Mouse (Mus musculus): ENCODE measurements around the gene Zbtb20.

Zbtb20 gene

GRCm38 (mm10) chr16:42875852-42875980, at the start of gene Zbtb20:
TSS of gene Zbtb20 (plus strand) at chr16:42875881.
- ATAC-seq (ENCODE audit: insufficient number of reproducible peaks, low FRiP score, low TSS enrichment), result no peak

GRCm38 (mm10) chr16:42835940-42836339, 39.7 kb upstream of the Zbtb20 start:
- no peak for ATAC-seq (ENCODE audit: insufficient number of reproducible peaks, low FRiP score, low TSS enrichment)

DNA sequence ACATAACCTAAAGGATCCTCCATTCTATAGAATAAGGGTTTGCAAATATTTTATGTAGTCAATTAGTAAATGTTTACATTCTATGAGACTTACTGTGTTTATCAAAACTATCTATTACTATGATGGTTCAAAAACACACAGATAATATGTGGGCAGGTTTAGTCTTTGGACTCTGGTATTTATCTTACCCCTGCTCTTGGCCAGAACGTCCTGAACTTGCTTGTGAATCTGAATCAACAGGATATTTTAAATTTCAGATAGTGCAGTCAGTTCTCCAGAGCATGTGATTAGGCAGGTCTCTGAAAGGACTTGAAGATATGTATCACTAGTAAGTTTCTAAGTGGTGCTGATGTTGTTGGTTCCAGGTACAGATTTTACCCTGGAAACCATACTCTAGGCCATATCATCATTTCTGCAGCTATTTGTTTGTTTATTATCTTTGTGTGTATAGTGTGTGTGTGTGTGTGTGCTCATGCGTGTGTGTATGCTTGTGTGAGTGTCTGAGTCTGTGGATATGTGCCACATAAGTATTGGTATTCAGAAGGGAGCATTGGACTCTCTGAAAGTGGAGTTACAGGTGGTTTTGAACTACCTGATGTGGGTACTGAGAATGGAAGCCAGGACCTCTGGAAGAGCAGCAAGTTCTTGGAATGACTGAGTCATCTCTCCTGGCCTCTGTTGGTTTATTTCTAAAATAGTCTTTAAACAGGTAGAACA, 39.1 kb upstream of the Zbtb20 start:
- ATAC-seq (ENCODE audit: insufficient number of reproducible peaks, low FRiP score, low TSS enrichment), result no peak

DNA sequence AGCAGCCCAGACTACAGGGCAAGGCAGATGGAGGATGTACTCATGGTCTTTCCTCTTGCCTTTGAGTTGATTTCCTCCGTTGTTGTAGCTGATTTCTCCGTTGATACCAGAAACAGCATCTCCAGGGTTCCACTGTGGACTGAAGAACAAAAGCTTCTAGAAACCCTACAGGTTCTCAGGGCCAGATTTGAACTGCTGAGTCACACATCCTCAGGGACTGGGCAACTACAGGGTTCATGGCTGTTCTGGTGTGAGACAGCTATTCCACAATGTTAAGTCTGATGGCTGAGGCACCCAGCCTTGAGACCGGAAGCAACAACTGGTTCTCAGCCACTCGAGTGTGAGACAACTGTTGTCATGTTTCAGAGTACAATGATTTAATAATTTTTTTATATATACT, 37.5 kb upstream of the Zbtb20 start:
- ATAC-seq (ENCODE audit: insufficient number of reproducible peaks, low FRiP score, low TSS enrichment), result no peak

DNA sequence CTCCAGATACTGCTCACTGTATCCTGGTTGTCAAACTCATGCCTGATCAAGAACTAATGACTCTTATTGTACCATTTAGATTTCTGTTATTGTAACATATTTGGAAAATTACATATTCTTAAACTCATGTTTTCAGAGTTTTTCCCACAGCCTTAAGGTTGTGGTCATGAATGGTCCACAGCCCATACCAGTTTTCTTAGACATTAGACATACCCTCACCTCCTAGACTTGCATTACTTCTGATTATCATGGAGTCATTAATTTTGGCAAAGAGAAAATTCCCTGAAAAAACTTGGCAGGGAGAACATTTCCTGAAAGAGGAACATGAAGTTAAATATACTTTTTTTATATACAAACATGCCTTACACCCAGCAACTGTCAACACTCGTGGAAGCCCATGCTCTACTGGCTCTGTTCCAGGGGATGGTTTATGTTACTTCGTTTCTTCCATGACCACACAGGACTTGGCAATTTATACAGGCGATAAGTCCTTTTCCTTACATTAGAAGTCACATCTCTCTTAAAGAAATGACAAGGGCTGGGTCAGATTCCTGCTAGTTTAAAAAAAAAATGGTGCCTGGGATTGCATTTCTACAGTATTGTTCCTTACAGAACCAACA, 18.0 kb upstream of the Zbtb20 start:
- no peak for ATAC-seq (ENCODE audit: insufficient number of reproducible peaks, low FRiP score, low TSS enrichment)

DNA sequence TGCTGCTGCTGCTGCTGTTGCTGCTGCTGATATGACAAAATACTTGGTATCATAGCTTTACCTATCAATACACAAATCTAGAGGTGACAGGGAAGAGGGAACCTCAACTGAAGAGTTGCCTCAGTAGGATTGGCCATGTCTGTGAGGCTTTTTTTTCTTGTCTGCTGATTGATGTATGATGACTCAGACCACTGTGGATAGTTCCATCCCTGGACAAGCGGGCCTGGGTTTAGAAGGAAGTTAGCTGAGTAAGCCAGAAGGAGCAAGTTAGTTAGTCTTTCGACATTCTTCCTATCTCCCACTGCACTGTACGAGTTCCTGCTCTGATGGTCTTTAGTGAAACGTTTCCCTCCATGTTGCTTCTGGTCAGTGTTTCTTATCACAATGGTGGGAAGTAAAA, 16.4 kb upstream of the Zbtb20 start:
- no peak for ATAC-seq (ENCODE audit: insufficient number of reproducible peaks, low FRiP score, low TSS enrichment)

DNA sequence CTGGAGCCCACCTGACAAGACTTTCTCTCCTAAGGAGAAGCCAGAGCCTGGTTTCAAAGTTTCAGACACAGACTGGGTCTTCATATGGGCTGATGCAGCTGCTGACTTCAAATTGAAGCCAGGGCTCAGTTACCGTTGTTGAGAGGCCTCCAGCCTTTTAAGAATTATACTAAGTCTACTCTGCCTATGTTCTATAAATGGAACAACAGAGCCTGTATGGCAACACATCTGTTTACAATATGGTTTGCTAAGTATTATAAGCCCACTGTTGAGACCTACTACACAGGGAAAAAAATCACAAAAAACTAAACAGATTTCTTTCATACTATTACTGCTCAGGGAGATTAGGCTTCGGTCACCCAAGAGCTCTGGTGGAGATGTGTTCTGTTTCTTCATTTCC, 12.4 kb upstream of the Zbtb20 start:
- no peak for ATAC-seq (ENCODE audit: insufficient number of reproducible peaks, low FRiP score, low TSS enrichment)

- ATAC-seq (ENCODE audit: insufficient number of reproducible peaks, low FRiP score, low TSS enrichment), result no peak
These were observed 9.6 kb upstream of the Zbtb20 start for GRCm38 (mm10) chr16:42866061-42866460.

- ATAC-seq (ENCODE audit: insufficient number of reproducible peaks, low FRiP score, low TSS enrichment), result no peak
These were observed 3.6 kb upstream of the Zbtb20 start for GRCm38 (mm10) chr16:42872101-42872500.

DNA sequence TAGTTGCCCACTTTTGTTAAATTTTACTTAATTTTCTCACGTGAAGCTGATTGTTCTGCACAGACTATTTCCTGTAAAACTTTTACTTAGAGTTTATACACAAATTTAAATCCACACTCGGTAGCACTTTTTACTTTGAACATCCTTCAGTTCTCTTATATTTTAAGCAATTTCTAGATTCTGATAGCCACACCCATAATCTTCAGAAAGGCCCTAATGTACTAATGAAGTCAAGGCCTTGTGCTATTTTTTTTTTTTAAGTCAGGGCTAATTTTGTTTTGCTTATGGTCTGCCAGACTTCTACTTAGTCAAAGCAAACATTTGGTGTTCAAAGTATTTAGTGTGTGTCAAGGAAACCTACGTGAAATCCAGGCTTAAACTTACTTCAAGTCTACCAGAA, 1.7 kb upstream of the Zbtb20 start:
- no peak for ATAC-seq (ENCODE audit: insufficient number of reproducible peaks, low FRiP score, low TSS enrichment)

DNA sequence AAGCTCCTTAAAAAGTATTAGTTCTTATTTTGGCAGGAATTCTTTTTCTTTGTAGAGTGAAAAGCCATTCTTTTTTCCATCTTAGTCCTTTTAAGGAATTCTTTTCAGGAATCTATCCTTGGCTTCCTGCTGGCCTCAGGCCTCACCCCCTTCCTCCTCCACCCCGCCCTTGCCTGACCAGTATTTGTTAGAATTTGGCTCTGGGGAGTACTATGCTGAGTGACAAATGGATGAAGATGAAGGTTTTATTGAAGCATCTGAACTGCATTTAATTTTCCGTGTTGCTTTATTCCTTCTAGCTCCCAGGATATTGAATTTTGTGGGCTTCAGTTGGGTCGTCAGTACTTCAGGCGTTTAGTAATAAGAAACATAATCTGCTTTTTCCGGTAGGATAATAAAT, 1.2 kb upstream of the Zbtb20 start:
- ATAC-seq (ENCODE audit: insufficient number of reproducible peaks, low FRiP score, low TSS enrichment), result no peak

DNA sequence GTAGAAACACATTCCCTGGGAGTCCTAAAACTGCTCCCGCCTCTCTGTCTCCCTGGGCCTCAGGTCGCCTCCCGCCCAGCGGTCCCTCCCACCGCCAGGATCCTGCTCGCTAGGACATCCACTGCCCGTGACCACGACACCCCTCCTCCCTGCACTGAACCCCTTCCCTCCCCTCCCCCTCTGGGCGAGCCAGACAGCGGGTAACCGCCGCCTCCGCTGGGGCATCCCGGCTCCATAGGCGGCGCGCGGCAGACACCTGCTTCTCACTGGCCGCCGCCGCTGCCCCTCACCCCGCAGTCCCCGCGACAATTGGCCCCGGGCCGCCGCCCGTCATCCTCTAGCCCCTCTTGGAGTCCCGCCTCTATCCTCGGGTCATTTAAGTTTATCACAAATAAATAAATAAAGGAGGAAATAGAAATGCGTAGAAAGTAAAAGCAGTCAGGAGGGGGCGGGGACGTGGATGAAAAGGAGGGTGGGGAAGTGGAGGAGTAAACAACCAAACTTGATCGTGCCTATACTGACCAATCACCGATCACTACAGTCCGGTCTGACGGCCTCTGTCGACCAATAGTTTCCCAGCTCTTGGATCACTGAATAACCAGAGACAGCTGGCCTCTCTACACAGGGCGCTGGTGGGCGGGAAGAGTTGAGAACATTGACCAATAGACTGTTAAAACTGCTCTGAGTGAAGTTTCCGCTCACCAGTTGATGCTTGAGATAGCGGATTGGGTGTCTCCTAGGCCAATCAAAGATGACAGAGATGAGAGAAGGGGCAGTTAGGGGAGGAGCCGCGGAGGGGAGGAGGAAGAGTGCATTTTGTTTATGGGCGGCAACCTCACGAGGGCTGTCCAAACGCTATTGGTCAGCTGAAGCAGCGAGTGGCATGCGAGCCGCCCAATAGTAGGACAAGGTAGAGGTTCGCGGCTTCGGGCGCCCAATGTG, 500 bp upstream of the Zbtb20 start:
- peak; percentile 94 for ATAC-seq (ENCODE audit: insufficient number of reproducible peaks, low FRiP score, low TSS enrichment)

DNA sequence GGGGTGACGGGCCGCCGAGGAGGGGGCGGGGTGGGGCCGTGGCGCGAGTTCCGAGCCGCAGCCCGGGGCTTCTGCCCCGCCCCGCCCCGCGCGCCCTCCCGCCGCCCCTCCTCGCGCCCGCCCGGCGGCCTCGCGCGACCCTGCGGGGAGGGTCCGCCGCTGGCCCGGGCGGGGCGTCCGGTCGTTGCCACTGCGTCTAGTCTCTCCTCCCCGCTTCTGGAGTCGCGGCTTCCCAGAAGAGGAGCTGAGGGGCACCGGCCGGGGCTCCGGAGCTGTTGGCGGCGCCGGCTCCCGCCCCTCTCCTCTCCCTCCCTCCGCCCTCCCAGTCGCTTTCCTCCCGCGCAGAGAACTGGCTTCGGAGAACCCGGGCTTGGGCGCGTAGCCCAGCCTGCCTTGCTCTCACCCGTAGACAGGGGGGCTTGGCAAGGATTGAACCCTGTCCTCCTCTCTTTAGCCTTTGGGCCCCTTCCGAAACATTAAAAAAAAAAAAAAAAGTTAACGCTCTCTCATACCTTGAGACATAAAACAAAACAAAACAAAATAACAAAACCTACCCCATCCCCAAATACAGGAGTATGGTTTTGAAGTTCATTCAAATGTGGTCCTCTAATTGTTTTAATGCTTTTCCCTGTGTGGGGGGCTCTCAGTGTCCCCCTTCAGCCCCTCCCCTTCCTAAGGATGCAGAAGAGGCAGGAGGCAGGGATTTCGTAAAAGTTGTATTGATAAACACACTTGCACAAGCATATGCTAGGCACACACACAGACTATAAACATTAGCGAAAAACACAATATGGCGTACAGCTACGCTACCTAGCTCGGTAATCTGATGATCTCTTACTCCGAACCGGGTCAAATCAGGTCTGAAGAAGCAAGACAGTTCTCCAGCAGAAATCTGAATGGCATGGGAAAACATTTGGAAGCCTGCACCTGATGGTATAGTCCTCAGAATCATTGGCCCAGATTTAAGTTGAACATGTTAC, 630 bp downstream of the Zbtb20 start:
- peak; percentile 47 for ATAC-seq (ENCODE audit: insufficient number of reproducible peaks, low FRiP score, low TSS enrichment)

DNA sequence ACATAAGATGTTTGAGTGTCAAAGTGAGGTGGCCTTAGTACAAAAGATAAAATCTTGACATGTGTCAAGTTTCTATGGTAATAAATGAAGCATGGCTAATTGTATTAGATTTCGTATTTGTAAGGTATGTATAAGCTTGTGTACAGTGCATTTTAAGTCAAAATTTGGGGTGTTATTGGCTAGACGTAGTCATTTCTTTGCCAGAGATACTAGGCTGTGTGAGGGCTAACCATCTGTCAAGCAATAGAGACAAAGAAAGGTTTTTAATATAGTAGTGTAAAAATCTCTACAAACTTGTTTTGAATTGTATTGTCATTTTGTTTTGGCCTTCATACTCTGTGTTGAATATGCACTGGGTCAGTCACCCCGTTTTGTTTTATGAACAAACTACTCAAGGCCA, 4.4 kb downstream of the Zbtb20 start:
- ATAC-seq (ENCODE audit: insufficient number of reproducible peaks, low FRiP score, low TSS enrichment), result no peak

- no peak for ATAC-seq (ENCODE audit: insufficient number of reproducible peaks, low FRiP score, low TSS enrichment)
These were observed 9.9 kb downstream of the Zbtb20 start for GRCm38 (mm10) chr16:42885538-42885937.

DNA sequence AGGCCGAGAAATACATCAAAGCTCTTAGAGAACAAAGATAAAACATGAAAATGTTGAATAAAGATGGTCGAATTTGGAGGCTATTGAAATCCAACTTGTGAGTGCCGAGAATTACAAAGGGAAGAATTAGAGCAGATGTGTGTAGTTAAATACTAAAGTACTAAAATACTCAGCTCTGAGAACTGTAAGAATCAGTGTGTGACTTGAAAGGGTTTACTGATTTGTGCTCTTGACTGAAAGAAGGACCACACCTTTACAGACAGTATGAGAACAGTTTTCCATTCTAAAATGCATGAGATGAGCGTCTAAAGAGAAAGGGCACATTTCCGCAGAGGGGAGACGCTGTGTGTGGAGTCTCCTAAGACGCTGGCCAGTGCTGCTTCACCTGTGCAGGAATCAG, 10.3 kb downstream of the Zbtb20 start:
- ATAC-seq (ENCODE audit: insufficient number of reproducible peaks, low FRiP score, low TSS enrichment), result no peak

GRCm38 (mm10) chr16:42897125-42897693, 21.5 kb downstream of the Zbtb20 start:
- ATAC-seq (ENCODE audit: insufficient number of reproducible peaks, low FRiP score, low TSS enrichment), result no peak

DNA sequence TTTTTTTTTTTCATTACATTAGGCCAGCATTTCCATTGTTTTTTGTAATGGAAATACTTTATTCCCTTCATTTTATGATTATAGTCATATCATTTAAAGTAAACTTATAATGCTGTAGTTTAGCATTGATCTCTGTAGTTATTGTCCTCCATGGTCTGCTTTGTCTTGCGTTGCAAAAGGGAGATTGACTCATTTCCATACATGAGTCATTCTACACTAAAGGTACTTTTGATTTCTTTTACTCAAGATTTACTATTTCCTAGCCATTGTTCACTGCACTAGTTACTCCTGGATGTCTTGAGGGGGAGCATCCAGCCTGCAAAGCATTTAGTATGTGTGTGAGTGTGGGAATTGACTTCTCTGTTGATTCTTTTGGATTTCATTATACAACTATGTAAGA, 24.6 kb downstream of the Zbtb20 start:
- ATAC-seq (ENCODE audit: insufficient number of reproducible peaks, low FRiP score, low TSS enrichment), result no peak

DNA sequence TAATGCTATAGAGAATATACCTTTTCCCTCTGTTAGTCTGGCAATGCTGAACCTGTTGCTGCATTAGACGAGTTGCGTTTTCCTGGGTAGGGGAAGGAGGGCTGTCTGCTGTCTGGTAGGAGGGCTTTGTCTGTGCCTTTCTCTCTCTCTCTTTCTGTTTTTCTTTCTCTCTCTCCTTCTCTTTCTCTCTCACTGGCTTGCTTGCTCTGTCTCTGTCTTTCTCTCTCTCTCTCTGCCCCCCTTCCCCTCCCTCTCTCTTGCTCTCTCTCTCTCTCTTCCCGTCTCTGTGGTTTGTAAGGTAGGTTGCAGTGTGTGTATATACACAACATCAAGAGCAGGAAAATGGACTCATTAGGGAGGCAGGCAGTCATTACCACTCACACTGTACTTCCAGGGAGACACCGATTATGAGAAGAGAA, 31.6 kb downstream of the Zbtb20 start:
- peak; percentile 51; the same call in 1 of the 2 replicates for ATAC-seq (ENCODE audit: insufficient number of reproducible peaks, low FRiP score, low TSS enrichment)

DNA sequence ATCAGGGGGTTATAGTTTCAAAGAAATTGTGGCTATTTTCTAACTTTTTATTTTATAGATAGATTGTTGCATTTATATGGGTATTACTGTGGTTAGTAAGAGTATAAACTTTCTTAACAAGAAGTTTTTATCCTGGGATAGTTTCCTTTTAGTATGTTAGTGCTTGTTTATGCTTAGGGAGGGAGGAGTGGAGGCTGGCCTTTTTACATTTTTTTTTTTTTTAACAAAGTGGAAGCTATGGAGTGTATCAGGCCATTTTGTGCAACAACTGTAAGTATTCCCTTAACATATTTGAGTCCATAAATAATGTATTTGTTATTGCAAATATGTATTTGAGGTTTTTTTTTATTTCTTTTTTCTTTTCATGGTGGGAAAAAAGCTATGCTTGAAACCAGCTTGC, 32.7 kb downstream of the Zbtb20 start:
- no peak for ATAC-seq (ENCODE audit: insufficient number of reproducible peaks, low FRiP score, low TSS enrichment)

Measured in cerebellum, adult (tissue).